In genomic region chr9:20451493-20451892, GRCm38 (mm10) we compare ENCODE assay signal across 28 mouse cellular contexts.
"Had no signal": no experiment of that assay in that cellular context is flagged by ENCODE, and none has a peak within 500 bp of the region (broad histone marks: within the 10 kb centered on the region; RNA-seq: fewer than 3 reads in every experiment).

No protein-coding gene starts in this region.

- H3K4me1 ChIP-seq: embryonic facial prominence, embryonic 10.5 days; embryonic facial prominence, embryonic 12.5 days; embryonic facial prominence, embryonic 13.5 days; embryonic facial prominence, embryonic 15.5 days; forebrain, embryonic 10.5 days; forebrain, embryonic 12.5 days; forebrain, embryonic 13.5 days had no signal

- H3K27me3 ChIP-seq: embryonic facial prominence, embryonic 12.5 days; embryonic facial prominence, embryonic 13.5 days; embryonic facial prominence, embryonic 15.5 days; forebrain, embryonic 12.5 days; forebrain, embryonic 13.5 days; forebrain, embryonic 15.5 days had no signal

- H3K9me3 ChIP-seq: embryonic facial prominence, embryonic 10.5 days; embryonic facial prominence, embryonic 12.5 days; embryonic facial prominence, embryonic 15.5 days; forebrain, embryonic 12.5 days; forebrain, embryonic 13.5 days; forebrain, embryonic 15.5 days had no signal

- DNase-seq: cerebellum, adult 8-10 months; cerebellum, adult 9-10 months; cerebellum, adult 9-11 months; cerebellum, postnatal 10 days; cerebellum, postnatal 14 days; cerebellum, postnatal 25 days; cerebellum, postnatal 36 days; embryo, embryonic 11 days; forebrain, postnatal 0 days; gastrocnemius, adult 2 months; gastrocnemius, postnatal 10 days; gastrocnemius, postnatal 14 days; gastrocnemius, postnatal 25 days; gastrocnemius, postnatal 36 days; heart, adult 11 months; heart, adult 18-20 months; heart, adult 2 months had no signal

- H3K4me3 ChIP-seq: embryonic facial prominence, embryonic 10.5 days; embryonic facial prominence, embryonic 12.5 days; embryonic facial prominence, embryonic 13.5 days; embryonic facial prominence, embryonic 15.5 days; erythroblast, embryonic 14.5 days; forebrain, embryonic 10.5 days; forebrain, embryonic 12.5 days; forebrain, embryonic 13.5 days; forebrain, embryonic 15.5 days; gastrocnemius, adult 2 months; heart, adult 2 months had no signal

- H3K9ac ChIP-seq: embryonic facial prominence, embryonic 12.5 days; embryonic facial prominence, embryonic 13.5 days; embryonic facial prominence, embryonic 15.5 days; forebrain, embryonic 12.5 days; forebrain, embryonic 13.5 days; forebrain, embryonic 15.5 days; forebrain, postnatal 0 days had no signal

- H3K27ac ChIP-seq: embryonic facial prominence, embryonic 10.5 days; embryonic facial prominence, embryonic 12.5 days; embryonic facial prominence, embryonic 13.5 days; embryonic facial prominence, embryonic 15.5 days; forebrain, embryonic 10.5 days; forebrain, embryonic 12.5 days; forebrain, embryonic 13.5 days; forebrain, embryonic 15.5 days; gastrocnemius, adult 2 months; heart, adult 2 months had no signal

- H3K4me2 ChIP-seq: embryonic facial prominence, embryonic 12.5 days; embryonic facial prominence, embryonic 13.5 days; embryonic facial prominence, embryonic 15.5 days; forebrain, embryonic 12.5 days; forebrain, embryonic 13.5 days; forebrain, embryonic 15.5 days had no signal

- ATAC-seq: forebrain, embryonic 13.5 days; forebrain, embryonic 14.5 days; forebrain, embryonic 15.5 days; forebrain, embryonic 16.5 days; forebrain, postnatal 0 days had no signal
